Mouse (Mus musculus) CH12.LX (cell line): Measurements from ENCODE around the gene Ddx52. TPM values are rescaled to one million over a fixed set of nuclear protein-coding genes. Genes with fewer than 3 reads are reported as not detected.

Experiments
- DNase-seq: peaks from one replicate; pipeline ENCODE4 v3.0.0-alpha.2; 2013; ENCODE audit errors: extremely low read depth
- H3K27ac ChIP-seq: 2 replicates; pipeline ENCODE4 v1.5.1; 2012; ENCODE audit warnings: low read depth, mild to moderate bottlenecking, control low read depth, moderate library complexity; ENCODE audit not compliant: insufficient read depth
- H3K27me3 ChIP-seq: replicated peaks from 2 replicates; pipeline ENCODE3; 2012; ENCODE audit warnings: inconsistent platforms
- H3K36me3 ChIP-seq, 2 experiments: replicated peaks in 1 of 2; 2 replicates each; pipeline versions ENCODE3 to v1.6.1; 2012; ENCODE audit warnings: inconsistent platforms in 1 of 2, low read length in 1 of 2, mild to moderate bottlenecking in 1 of 2, mixed read lengths in 1 of 2, moderate library complexity in 1 of 2; ENCODE audit not compliant: control insufficient read depth in 1 of 2, insufficient read depth in 1 of 2
- H3K4me1 ChIP-seq, 2 experiments: 2 replicates each; pipeline ENCODE4 v1.6.1; 2012; ENCODE audit warnings: inconsistent platforms in 1 of 2, moderate library complexity in 1 of 2; ENCODE audit not compliant: insufficient read depth in 2 of 2, control insufficient read depth in 1 of 2
- H3K4me2 ChIP-seq: 2 replicates; pipeline ENCODE4 v1.6.1; 2012; ENCODE audit warnings: low read depth, mild to moderate bottlenecking, control low read depth; ENCODE audit not compliant: poor library complexity, insufficient read depth, severe bottlenecking
- H3K4me3 ChIP-seq, 3 experiments: fragments of 150-350 bp in 1 of 3; sonication (generic) in 1 of 3; replicated peaks in 1 of 3; 2 replicates each; pipeline versions ENCODE3 to v1.5.1; 2011 to 2012; ENCODE audit warnings: low read depth in 2 of 3, low read length in 2 of 3, mild to moderate bottlenecking in 2 of 3, moderate library complexity in 2 of 3, control low read depth in 1 of 3, improper control_type of control experiment in 1 of 3, inconsistent platforms in 1 of 3, mixed read lengths in 1 of 3; ENCODE audit not compliant: poor library complexity in 1 of 3
- H3K79me2 ChIP-seq: replicated peaks from 2 replicates; pipeline ENCODE4 v1.6.1; 2012; ENCODE audit warnings: mild to moderate bottlenecking, moderate library complexity; ENCODE audit not compliant: control insufficient read depth, poor library complexity, insufficient read depth, severe bottlenecking; ENCODE audit errors: extremely low read depth
- H3K9ac ChIP-seq: 2 replicates; pipeline ENCODE4 v1.6.1; 2012; ENCODE audit warnings: low read depth, mild to moderate bottlenecking, control low read depth, moderate library complexity; ENCODE audit not compliant: insufficient read depth
- H3K9me3 ChIP-seq: replicated peaks from 2 replicates; pipeline ENCODE3; 2012; ENCODE audit warnings: low read length, inconsistent platforms, mixed read lengths
- BHLHE40 ChIP-seq: IDR thresholded peaks from 2 replicates; pipeline ENCODE4 v1.6.1; 2011; ENCODE audit warnings: mild to moderate bottlenecking, low read depth, low read length, improper control_type of control experiment
- CHD1 ChIP-seq: IDR thresholded peaks from 2 replicates; pipeline ENCODE4 v1.6.1; 2012; ENCODE audit warnings: low read depth, low read length, improper control_type of control experiment, inconsistent platforms
- CTCF ChIP-seq, 2 experiments: IDR thresholded peaks in 1 of 2; conservative IDR thresholded peaks in 1 of 2; 2 replicates each; pipeline ENCODE4 v1.5.1; 2011 to 2012; ENCODE audit warnings: low read depth in 2 of 2, low read length in 2 of 2, improper control_type of control experiment in 1 of 2, inconsistent platforms in 1 of 2, mild to moderate bottlenecking in 1 of 2, moderate library complexity in 1 of 2
- E2F4 ChIP-seq: IDR thresholded peaks from 2 replicates; pipeline ENCODE4 v1.6.1; 2011; ENCODE audit warnings: low read depth, low read length, improper control_type of control experiment; ENCODE audit not compliant: insufficient replicate concordance
- ETS1 ChIP-seq: conservative IDR thresholded peaks from 2 replicates; pipeline ENCODE4 v1.6.1; 2012; ENCODE audit warnings: low read depth, mild to moderate bottlenecking, inconsistent platforms, low read length, improper control_type of control experiment, moderate library complexity
- GABPA ChIP-seq: IDR thresholded peaks from 2 replicates; pipeline ENCODE4 v1.6.1; 2012; ENCODE audit warnings: low read depth, low read length, improper control_type of control experiment, inconsistent platforms; ENCODE audit not compliant: insufficient replicate concordance
- IRF4 ChIP-seq: IDR thresholded peaks from 2 replicates; pipeline ENCODE4 v1.6.1; 2014; ENCODE audit warnings: low read depth, mild to moderate bottlenecking, inconsistent platforms, low read length, improper control_type of control experiment
- KAT2A ChIP-seq: IDR thresholded peaks from 2 replicates; pipeline ENCODE4 v1.6.1; 2012; ENCODE audit warnings: low read length, improper control_type of control experiment, inconsistent platforms; ENCODE audit not compliant: insufficient replicate concordance
- MAX ChIP-seq: IDR thresholded peaks from 2 replicates; pipeline ENCODE4 v1.6.1; 2011; ENCODE audit warnings: low read length, improper control_type of control experiment
- MEF2A ChIP-seq: IDR thresholded peaks from 2 replicates; pipeline ENCODE4 v1.6.1; 2014; ENCODE audit warnings: low read depth, mild to moderate bottlenecking, inconsistent platforms, low read length, improper control_type of control experiment, borderline replicate concordance
- NELFE ChIP-seq: IDR thresholded peaks from 2 replicates; pipeline ENCODE4 v1.6.1; 2011; ENCODE audit warnings: low read depth, low read length, improper control_type of control experiment
- NRF1 ChIP-seq: IDR thresholded peaks from 2 replicates; pipeline ENCODE4 v1.6.1; 2014; ENCODE audit warnings: low read depth, mild to moderate bottlenecking, inconsistent platforms, low read length, improper control_type of control experiment, moderate library complexity
- PAX5 ChIP-seq: IDR thresholded peaks from 2 replicates; pipeline ENCODE4 v1.6.1; 2012; ENCODE audit warnings: low read length, inconsistent platforms, mixed read lengths
- POLR2A ChIP-seq: IDR thresholded peaks from 2 replicates; pipeline ENCODE4 v1.6.1; 2011; ENCODE audit warnings: low read depth, mild to moderate bottlenecking, improper control_type of control experiment, low read length
- POLR2AphosphoS2 ChIP-seq: IDR thresholded peaks from 2 replicates; pipeline ENCODE4 v1.6.1; 2011; ENCODE audit warnings: low read depth, low read length, improper control_type of control experiment
- RAD21 ChIP-seq: IDR thresholded peaks from 2 replicates; pipeline ENCODE4 v1.6.1; 2011; ENCODE audit warnings: low read depth, mild to moderate bottlenecking, low read length, improper control_type of control experiment, moderate library complexity
- RCOR1 ChIP-seq: conservative IDR thresholded peaks from 2 replicates; pipeline ENCODE4 v1.6.1; 2012; ENCODE audit warnings: low read depth, mild to moderate bottlenecking, inconsistent platforms, low read length, improper control_type of control experiment
- SIN3A ChIP-seq: IDR thresholded peaks from 2 replicates; pipeline ENCODE4 v1.6.1; 2012; ENCODE audit warnings: low read length, improper control_type of control experiment, inconsistent platforms
- SMC3 ChIP-seq: IDR thresholded peaks from 2 replicates; pipeline ENCODE4 v1.6.1; 2011; ENCODE audit warnings: low read depth, low read length, improper control_type of control experiment
- TBP ChIP-seq: conservative IDR thresholded peaks from 2 replicates; pipeline ENCODE4 v1.6.1; 2011; ENCODE audit warnings: low read depth, low read length, improper control_type of control experiment
- USF1 ChIP-seq: IDR thresholded peaks from 2 replicates; pipeline ENCODE4 v1.6.1; 2014; ENCODE audit warnings: low read depth, mild to moderate bottlenecking, inconsistent platforms, low read length, improper control_type of control experiment
- dilution Hi-C: fragments of 300-500 bp; cut with MboI; formaldehyde crosslinking; loops from 2 replicates; pipeline ENCODE4 v1.14.3; 2020; ENCODE audit warnings: low sequenced_read_pairs; ENCODE audit not compliant: extremely low pct_unique_long_range_greater_than_20kb, extremely low pct_ligation_motif_present
- in situ Hi-C: fragments of 300-500 bp; cut with MboI; formaldehyde crosslinking; loops from 3 replicates; pipeline ENCODE4 v1.14.3; 2019; ENCODE audit warnings: low sequenced_read_pairs, low pct_ligation_motif_present, low pct_unique_long_range_greater_than_20kb, mixed read lengths
- polyA plus RNA-seq: library from polyadenylated mRNA; unstranded; fragments of >175 nt; gene quantifications from 2 replicates; pipeline ENCODE4 v1.2.1, GENCODE M21; 2012; ENCODE audit warnings: low read depth; ENCODE audit not compliant: insufficient read length
- total RNA-seq, 2 experiments: library from RNA; depleted of rRNA; stranded (reverse); fragments of 300-350 nt in 1 of 2; fragments of >200 nt in 1 of 2; gene quantifications; 2 replicates each; pipeline ENCODE4 v1.2.3; 2012 to 2014

Ddx52 gene
- total and polyA plus RNA-seq, 3 experiments = 54.2 to 104 (median 93.7) TPM

- Histone ChIP-seq H3K9me3 (no peaks in the 10 kb centered on the region), H3K79me2 (no peaks in the 10 kb centered on the region), H3K27me3 (no peaks in the 10 kb centered on the region), H3K9ac (no peak overlapping the region), H3K4me3 (no peak overlapping the region), H3K4me1 (peaks cover 0 to 7% of the 10 kb centered on the region in 2 experiments; a peak in 1 of 4 replicates), H3K36me3 (peaks cover 43 to 69% of the 10 kb centered on the region in 2 experiments), H3K27ac (no peak overlapping the region), H3K4me2 (no peak overlapping the region)
- peak; percentile 11 for TF ChIP-seq RAD21
- no peak for TF ChIP-seq GABPA
- peak in 1 of 2 experiments; percentile 69; a peak in 2 of 4 replicates for TF ChIP-seq CTCF (conservative IDR thresholded peaks at IDR 0.05 in 1 of 2, IDR thresholded peaks at IDR 0.05 in 1 of 2; ENCODE audit: low read depth in 2 of 2, low read length in 2 of 2)
- peak; percentile 49 for TF ChIP-seq SMC3
- TF ChIP-seq MAX = no peak
- dilution Hi-C loops (no loop called here), in situ Hi-C loops (no loop called here)
- DNase-seq = peak; percentile 37
Observed at GRCm38 (mm10) chr11:84009001-84009400, 67.1 kb downstream of the Ddx52 start.

GRCm38 (mm10) chr11:84010411-84010810 lies 68.5 kb downstream of the Ddx52 start:
- in situ Hi-C loops (no loop called here), dilution Hi-C loops (no loop called here)

GRCm38 (mm10) chr11:84011050-84011449 lies 69.2 kb downstream of the Ddx52 start:
- Histone ChIP-seq H3K4me2 (no peak overlapping the region), H3K79me2 (no peaks in the 10 kb centered on the region; the same call in 1 of the 2 replicates), H3K4me3 (no peak overlapping the region), H3K36me3 (peaks cover 36 to 66% of the 10 kb centered on the region in 2 experiments), H3K4me1 (peaks cover 2 to 18% of the 10 kb centered on the region in 2 experiments; a peak in 2 of 4 replicates), H3K9ac (no peak overlapping the region), H3K9me3 (no peaks in the 10 kb centered on the region), H3K27me3 (no peaks in the 10 kb centered on the region), H3K27ac (no peak overlapping the region)
- TF ChIP-seq CHD1 = no peak
- TF ChIP-seq POLR2AphosphoS2 = no peak
- no peak for TF ChIP-seq TBP
- TF ChIP-seq KAT2A = no peak
- TF ChIP-seq IRF4 = no peak
- no peak for TF ChIP-seq SMC3
- TF ChIP-seq NELFE = no peak
- no peak for TF ChIP-seq BHLHE40
- TF ChIP-seq PAX5 = no peak
- TF ChIP-seq E2F4 = no peak
- TF ChIP-seq POLR2A = no peak
- no peak for TF ChIP-seq USF1
- TF ChIP-seq SIN3A = no peak
- no peak for TF ChIP-seq MEF2A
- no peak for DNase-seq
- in situ Hi-C loops = no loop called here
- dilution Hi-C loops = no loop called here

More at GRCm38 (mm10) chr11:84010411-84010810, 68.5 kb downstream of the Ddx52 start:
- Histone ChIP-seq H3K9ac (no peak overlapping the region), H3K27me3 (no peaks in the 10 kb centered on the region), H3K4me3 (no peak overlapping the region), H3K27ac (no peak overlapping the region), H3K79me2 (no peaks in the 10 kb centered on the region; the same call in 1 of the 2 replicates), H3K9me3 (no peaks in the 10 kb centered on the region), H3K36me3 (peaks cover 36 to 69% of the 10 kb centered on the region in 2 experiments), H3K4me2 (no peak overlapping the region), H3K4me1 (peaks cover 2 to 18% of the 10 kb centered on the region in 2 experiments; a peak in 2 of 4 replicates)
- no peak for TF ChIP-seq TBP
- TF ChIP-seq PAX5 = no peak
- TF ChIP-seq NRF1 = no peak
- no peak for TF ChIP-seq CTCF (conservative IDR thresholded peaks at IDR 0.05 in 1 of 2, IDR thresholded peaks at IDR 0.05 in 1 of 2; ENCODE audit: low read depth in 2 of 2, low read length in 2 of 2)
- TF ChIP-seq IRF4 = no peak
- no peak for TF ChIP-seq ETS1
- TF ChIP-seq USF1 = no peak
- TF ChIP-seq MEF2A = no peak
- TF ChIP-seq RCOR1 = no peak
- no peak for TF ChIP-seq NELFE
- DNase-seq = no peak
